Mouse (Mus musculus): ENCODE results near the gene Ankrd6. TPM values are rescaled to one million over a fixed set of nuclear protein-coding genes. Genes with fewer than 3 reads are reported as not detected.

Ankrd6 gene
- total RNA-seq, 2 experiments from 2014 or later = 39.6 TPM

DNA sequence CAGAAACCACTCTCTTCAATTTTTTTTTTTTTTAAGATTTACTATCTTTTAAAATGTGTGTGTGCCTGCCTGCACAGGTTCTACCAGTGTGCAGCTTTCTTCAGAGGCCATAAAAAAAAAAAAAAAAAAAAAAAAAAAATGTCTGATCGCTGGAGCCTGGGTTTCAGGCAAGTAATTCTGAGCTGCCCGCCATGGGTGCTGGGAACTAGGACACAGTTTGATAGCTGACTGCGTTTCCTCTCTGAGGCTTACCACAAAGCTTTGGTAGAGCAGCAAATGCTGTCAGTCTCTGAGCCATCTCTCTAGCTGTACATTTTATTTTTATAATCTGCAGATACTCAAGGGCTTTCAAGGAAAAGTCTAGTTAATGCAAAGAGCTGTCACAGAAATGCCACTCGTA is 76.0 kb downstream of the Ankrd6 start:
- Histone ChIP-seq H3K27ac (no peak overlapping the region), H3K4me3 (no peak overlapping the region)
- DNase-seq (ENCODE audit: low spot score in 2 of 2) = no peak
- no peak for TF ChIP-seq CTCF (conservative IDR thresholded peaks at IDR 0.05)

- Histone ChIP-seq H3K27ac (no peak overlapping the region), H3K4me3 (no peak overlapping the region)
- DNase-seq (ENCODE audit: low spot score in 2 of 2) = no peak
- no peak for TF ChIP-seq CTCF (conservative IDR thresholded peaks at IDR 0.05)
Measured at GRCm38 (mm10) chr4:32872189-32872749, 78.4 kb downstream of the Ankrd6 start.

DNA sequence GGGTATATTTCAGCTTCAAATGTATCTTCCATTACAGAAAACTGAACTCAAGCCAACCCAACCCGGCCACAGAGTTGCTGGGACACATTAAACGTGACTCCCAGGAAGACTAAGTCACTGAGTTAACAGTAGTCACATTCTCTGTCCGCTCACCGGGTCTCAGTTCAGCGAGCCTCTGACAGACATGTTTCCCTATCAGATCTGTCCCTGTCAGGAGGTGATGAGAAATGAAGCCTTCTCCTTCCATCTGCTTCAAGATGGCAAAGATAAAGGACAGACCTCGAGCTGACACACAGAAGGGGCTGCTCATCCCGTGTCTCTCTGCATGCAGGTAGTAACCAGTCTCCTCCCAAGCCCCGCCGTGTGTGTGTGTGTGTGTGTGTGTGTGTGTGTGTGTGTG is 81.3 kb downstream of the Ankrd6 start:
- H3K27ac ChIP-seq = no peak overlapping the region
- no peak overlapping the region for H3K4me3 ChIP-seq
- DNase-seq (ENCODE audit: low spot score in 2 of 2) = no peak
- TF ChIP-seq CTCF (conservative IDR thresholded peaks at IDR 0.05) = no peak

GRCm38 (mm10) chr4:32868858-32869257 is 81.8 kb downstream of the Ankrd6 start:
- Histone ChIP-seq H3K27ac (no peak overlapping the region), H3K4me3 (no peak overlapping the region)
- TF ChIP-seq CTCF (conservative IDR thresholded peaks at IDR 0.05) = no peak
- DNase-seq (ENCODE audit: low spot score in 2 of 2) = no peak

- no peak overlapping the region for H3K27ac ChIP-seq
- no peak for TF ChIP-seq CTCF (conservative IDR thresholded peaks at IDR 0.05)
- no peak for DNase-seq (ENCODE audit: low spot score in 2 of 2)
- H3K4me3 ChIP-seq = no peak overlapping the region
Measured at GRCm38 (mm10) chr4:32868437-32868836, 82.2 kb downstream of the Ankrd6 start.

GRCm38 (mm10) chr4:32867460-32867859 is 83.2 kb downstream of the Ankrd6 start:
- H3K4me3 ChIP-seq = no peak overlapping the region
- peak; percentile 29 for TF ChIP-seq CTCF (conservative IDR thresholded peaks at IDR 0.05)
- H3K27ac ChIP-seq = no peak overlapping the region
- no peak for DNase-seq (ENCODE audit: low spot score in 2 of 2)

DNA sequence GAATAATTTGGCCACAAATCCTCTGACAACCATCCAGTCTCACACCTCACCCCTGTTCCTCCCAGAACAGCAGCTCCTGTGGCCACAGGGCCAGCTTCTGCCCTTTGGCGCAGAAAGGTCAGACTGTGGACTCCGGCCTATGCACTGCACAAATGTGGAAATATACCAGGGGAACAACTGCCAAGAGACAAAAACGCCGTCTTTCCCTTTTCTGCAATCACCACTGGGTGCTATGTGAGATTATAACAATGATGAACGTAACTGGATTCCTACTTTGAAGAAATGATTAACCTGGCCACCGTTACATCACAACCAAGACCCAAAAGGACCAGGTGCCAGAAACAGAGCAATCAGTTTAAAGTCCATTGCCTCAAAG is 85.8 kb downstream of the Ankrd6 start:
- Histone ChIP-seq H3K27ac (peak overlapping the region; percentile 90), H3K4me3 (peak overlapping the region; percentile 46)
- DNase-seq (ENCODE audit: low spot score in 2 of 2) = no peak
- no peak for TF ChIP-seq CTCF (conservative IDR thresholded peaks at IDR 0.05)

- Histone ChIP-seq H3K27ac (peak overlapping the region; percentile 90), H3K4me3 (peak overlapping the region; percentile 46)
- TF ChIP-seq CTCF (conservative IDR thresholded peaks at IDR 0.05) = no peak
- peak in 1 of 2 experiments; percentile 19 for DNase-seq (ENCODE audit: low spot score in 2 of 2)
Measured at GRCm38 (mm10) chr4:32864131-32864866, 86.3 kb downstream of the Ankrd6 start.

- peak overlapping the region; percentile 90 for H3K27ac ChIP-seq
- DNase-seq (ENCODE audit: low spot score in 2 of 2) = peak; percentile 21 to 28
- peak overlapping the region; percentile 46 for H3K4me3 ChIP-seq
- TF ChIP-seq CTCF (conservative IDR thresholded peaks at IDR 0.05) = no peak
Measured at GRCm38 (mm10) chr4:32863447-32864130, 87.1 kb downstream of the Ankrd6 start.

- Histone ChIP-seq H3K27ac (peak overlapping the region; percentile 90), H3K4me3 (peak overlapping the region; percentile 46)
- TF ChIP-seq CTCF (conservative IDR thresholded peaks at IDR 0.05) = no peak
- DNase-seq (ENCODE audit: low spot score in 2 of 2) = no peak
Measured at GRCm38 (mm10) chr4:32862751-32863446, 87.7 kb downstream of the Ankrd6 start.

DNA sequence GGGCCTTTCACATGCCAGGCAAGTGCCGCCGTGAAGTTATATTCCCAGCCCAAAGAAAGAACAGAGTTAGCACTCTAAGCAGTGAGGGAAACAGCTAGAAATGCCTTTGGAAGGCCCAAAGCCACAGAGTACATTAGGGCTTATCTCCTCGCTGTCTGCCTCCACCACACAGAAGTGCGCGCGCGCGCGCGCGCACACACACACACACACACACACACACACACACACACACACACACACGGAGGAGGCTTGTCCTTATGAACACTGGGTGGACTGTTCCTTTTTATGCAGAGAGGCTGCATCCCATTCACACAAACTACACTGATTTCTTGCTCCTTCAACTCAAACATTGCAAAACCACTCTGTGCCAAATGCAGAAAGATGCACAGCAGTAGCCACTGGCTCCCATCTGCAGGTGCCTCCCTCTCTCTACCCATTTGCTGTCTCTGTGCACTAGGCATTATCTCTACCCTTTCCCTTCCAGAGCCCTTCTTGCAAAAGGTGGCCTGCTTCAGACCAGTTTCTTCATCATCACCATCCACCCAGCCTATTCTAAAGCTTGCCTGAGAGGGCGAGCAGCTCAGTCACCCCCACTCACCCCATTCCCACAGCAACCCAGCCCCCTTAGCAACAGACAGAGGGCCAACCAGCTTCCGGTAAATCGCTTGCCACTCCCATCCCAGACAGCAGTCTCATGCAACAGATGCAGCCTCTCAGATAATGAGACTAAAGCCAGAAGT is 88.5 kb downstream of the Ankrd6 start:
- TF ChIP-seq CTCF (conservative IDR thresholded peaks at IDR 0.05) = no peak
- Histone ChIP-seq H3K27ac (peak overlapping the region; percentile 90), H3K4me3 (peak overlapping the region; percentile 47)
- peak; percentile 57 to 73 for DNase-seq (ENCODE audit: low spot score in 2 of 2)

GRCm38 (mm10) chr4:32860184-32860965 is 90.3 kb downstream of the Ankrd6 start:
- Histone ChIP-seq H3K4me3 (peak overlapping the region; percentile 43), H3K27ac (peak overlapping the region; percentile 95)
- no peak for TF ChIP-seq CTCF (conservative IDR thresholded peaks at IDR 0.05)
- DNase-seq (ENCODE audit: low spot score in 2 of 2) = peak; percentile 67 to 70

Measured in layer of hippocampus, adult 2 months (tissue).